Mouse (Mus musculus): ENCODE measurements at regions not wholly inside any gene's neighbourhood (a gene's known extent, or its start where the extent isn't known, plus 50 kb on each side); places are given as distances from the start of the nearest gene placed in this dataset.

GRCm38 (mm10) chr3:118465611-118466010 is 96.3 kb upstream of the Dpyd start:
- TF ChIP-seq POLR2A (IDR thresholded peaks at IDR 0.05; ENCODE audit: extremely low read depth, insufficient read depth, low read length) (no peak), CTCF (IDR thresholded peaks at IDR 0.05; ENCODE audit: extremely low read depth, insufficient read depth, low read length) (no peak)

Data from cortical plate, adult 2 months (tissue).